Mouse (Mus musculus) adrenal gland, postnatal 10 days (tissue): ENCODE data around the gene Abcc4. TPM values are rescaled to one million over a fixed set of nuclear protein-coding genes. Genes with fewer than 3 reads are reported as not detected.
"Not testable (repeated sequence)": the region's sequence is repeated elsewhere in the genome, so short reads cannot be mapped to it uniquely, and the experiment has no call there.

ENCODE experiments used
- DNase-seq: peaks from one replicate; pipeline ENCODE4 v3.0.0; 2021; ENCODE audit warnings: mixed read lengths
- total RNA-seq, 2 experiments: library from RNA; stranded (reverse); gene quantifications; 2 replicates each; pipeline ENCODE4 v1.2.3; 2021

The Abcc4 gene
- total RNA-seq, 2 experiments from 2014 or later = 8.5 to 9.9 TPM

DNA sequence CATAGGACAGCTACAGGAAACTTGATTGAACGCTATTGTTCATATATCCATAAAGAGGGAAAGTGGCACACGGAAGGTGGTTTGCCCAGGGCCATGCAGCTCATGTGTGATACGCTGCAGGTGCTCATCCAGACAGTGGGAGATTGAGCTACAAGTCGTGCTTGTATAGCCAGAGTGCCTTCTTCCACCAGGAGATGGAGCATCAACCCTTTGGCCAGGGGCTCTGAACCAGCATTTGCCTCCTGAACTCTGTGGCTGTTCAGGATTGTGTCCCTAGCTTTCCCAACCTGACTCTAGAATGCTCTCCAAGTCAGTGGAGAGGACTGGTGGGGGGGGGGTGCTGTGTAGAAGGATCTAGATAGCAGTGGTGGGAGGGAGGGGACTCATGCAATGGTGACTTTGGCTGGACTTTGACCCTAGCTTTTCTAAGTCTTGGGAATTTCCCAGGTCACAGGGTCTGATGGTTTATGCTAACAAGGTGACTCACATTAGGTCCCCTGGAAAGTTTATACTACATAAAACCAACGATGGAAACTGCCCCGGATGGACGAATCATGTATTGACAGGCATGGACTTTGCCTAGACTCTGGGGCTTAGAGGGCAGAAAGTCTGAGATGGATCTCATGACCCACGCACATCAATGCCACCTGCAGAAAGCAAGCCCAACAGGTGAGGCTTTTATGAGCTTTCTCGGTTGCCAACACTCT lies 27.6 kb downstream of the Abcc4 start:
- no peak for DNase-seq

DNA sequence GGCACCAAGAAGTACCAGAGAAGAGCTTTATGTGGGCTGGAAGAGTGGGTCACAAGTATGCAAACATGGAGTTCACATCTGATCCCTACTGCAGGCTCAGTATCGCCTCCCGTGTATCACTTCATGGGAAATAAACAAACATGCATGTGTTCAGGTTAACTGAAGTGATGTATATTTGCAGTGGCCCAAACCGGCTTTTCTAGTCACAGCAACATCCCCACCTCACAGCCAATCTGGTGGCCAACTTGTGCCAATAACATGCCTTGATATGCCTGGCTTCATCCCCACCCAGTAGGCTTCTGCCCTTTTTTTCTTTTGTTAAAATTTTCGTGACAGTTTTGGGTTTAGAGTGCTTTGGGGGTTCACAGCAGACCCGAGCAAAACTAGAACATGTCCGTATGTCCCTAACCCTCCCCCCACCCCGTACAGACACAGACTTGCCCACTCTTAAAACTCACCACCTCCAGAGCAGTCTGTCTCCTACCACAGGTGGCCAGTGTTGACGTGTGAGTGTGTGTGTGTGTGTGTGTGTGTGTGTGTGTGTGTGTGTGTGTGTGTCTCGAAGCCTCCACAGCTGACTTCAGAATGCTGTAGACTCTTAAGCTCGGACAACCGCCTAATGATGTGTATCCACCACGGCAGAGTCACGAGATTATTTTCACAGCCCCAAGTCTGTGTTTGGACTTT lies 29.6 kb downstream of the Abcc4 start:
- no peak for DNase-seq

DNA sequence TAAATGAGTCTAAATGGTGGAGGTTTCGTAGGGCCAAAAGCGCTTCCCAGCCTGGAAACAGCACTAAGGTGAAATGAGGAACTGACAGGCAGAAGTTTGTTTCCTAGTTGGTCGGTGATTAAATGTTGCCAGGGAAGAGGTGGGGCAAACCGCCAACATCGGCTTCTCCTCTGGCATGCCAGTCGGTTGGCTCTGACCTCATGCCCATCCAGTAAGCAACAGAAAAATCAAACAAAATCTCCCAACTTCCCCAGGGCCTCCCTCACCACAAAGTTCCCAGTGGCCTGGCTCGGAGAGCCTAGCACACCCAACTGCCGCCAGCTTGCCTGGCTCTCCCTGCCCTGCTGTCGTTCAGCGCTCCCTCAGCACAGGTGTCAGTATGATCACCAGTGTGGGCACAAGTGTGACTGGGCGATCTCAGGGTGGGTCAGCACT lies 31.3 kb downstream of the Abcc4 start:
- peak; percentile 71 for DNase-seq

DNA sequence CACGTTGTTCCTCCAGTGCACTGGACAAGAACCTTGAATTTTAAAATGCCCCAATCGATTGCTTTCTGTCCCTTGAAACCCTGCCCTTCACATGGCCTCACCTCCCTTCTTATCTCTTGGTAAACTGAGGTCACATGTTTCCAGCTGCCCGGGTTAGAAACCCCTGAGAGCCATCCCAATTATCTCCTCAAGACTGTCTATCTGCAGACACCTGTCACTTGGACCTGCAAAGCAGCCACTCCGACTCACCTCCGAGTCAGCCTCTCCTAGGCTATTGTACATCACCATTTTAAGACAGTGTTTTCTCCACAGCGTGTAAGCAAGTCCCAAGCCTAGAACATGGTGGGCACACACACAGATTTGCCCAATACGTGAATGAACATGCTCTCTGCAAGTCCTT lies 31.8 kb downstream of the Abcc4 start:
- DNase-seq = no peak

DNA sequence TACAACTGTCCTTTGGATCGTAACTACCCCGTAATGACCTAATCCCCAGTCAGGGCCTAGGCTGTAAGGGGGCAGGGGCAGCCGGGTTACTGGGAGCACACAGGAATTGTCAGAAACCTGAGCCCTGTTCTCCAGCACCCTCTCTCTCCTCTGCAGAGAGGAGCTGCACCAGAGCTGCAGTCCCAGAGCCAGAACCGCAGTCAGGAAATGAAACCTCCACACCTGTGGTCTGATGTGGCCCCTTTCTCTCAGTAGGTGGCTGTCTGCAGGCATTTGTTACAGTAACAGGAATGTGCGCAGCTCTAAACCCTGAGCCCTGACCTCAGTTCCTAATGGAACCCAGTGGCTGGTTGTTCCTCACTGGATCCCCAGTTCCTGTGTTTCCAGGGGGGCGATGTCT lies 32.5 kb downstream of the Abcc4 start:
- DNase-seq = no peak

DNA sequence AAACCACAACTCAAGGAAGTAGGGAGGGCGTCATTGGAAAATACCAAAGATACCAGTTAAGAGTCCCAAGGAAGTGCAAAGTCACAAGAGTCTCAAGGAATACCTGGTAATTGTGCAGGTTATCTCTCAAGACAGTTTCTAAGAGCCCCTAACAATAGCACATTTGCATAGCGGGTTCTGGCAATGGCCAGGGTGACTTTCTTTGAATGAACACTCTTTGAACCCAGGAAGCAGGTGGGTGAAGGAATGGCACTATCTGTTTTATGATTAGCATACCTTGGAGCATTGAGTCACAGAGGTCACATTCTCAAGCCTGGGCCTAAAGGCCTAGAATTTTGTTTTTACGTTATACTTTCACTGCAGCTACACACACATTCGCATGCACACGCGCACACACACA lies 33.1 kb downstream of the Abcc4 start:
- DNase-seq = not testable (repeated sequence)

DNA sequence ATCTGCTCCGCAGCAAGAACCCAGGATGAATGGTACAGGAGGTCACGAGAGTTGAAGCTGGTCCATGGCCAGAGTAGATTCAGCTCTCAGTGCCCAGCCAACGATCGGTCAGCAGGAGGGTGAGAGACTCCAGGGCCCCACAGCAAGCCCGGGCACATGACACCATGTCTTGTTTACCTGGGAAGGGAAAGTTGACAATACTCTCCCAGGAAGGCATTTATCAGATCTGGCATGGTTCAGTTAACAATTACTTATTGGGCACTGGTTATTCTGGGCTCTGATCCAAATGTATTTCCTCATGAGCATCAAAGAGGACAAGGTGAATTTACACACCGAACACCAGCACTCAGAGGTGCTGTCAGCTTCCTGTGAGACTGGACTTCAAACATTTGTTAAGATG lies 38.5 kb downstream of the Abcc4 start:
- DNase-seq = peak; percentile 16

DNA sequence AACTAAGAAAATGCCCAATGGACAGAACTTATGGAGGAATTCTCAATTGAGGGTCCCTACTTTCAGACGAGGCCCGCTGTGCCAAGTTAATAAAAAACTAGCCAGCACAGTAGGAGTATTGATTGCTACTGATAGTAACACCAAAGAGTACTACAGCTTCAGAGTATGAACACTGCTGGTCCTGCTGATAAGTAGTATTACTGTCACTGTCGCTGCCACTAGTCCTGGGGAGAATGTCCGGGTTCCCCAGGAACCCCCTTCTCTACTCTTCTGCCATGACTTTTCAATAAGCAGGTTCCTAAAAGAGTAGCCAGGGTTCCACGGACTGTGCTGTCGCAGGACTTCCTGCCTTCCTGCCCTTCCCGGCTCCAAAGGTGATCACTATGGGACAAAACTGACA lies 41.4 kb downstream of the Abcc4 start:
- DNase-seq = no peak

DNA sequence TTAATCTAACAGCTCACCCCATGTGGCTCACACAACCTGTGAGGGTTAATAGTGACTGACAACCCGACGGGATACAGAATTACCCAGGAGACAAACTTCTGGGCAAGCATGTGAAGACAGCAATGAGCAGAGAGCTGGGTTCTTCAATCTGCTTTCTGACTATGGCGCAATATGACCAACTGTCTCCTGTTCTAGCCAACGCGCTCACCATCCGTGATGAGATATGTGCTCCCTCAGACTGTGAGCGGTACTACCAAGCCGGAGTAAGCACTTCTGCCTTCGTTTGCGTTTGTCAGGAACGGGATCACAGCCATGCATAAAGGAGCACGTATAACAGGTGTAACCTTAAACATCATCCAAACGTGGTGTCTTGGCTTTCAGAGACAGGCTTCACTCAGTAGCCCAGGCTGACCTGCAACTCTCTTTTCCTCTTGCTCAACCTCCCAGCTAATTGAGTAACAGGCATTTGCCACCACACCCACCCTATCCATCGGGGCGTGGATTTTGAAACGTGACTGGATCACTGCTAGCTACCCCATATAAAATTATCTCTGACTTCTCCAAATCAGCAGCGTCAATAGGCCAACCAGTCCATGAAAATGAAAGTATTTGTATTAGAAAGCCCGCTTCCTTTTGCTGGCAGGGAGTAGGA lies 43.3 kb downstream of the Abcc4 start:
- DNase-seq = no peak

DNA sequence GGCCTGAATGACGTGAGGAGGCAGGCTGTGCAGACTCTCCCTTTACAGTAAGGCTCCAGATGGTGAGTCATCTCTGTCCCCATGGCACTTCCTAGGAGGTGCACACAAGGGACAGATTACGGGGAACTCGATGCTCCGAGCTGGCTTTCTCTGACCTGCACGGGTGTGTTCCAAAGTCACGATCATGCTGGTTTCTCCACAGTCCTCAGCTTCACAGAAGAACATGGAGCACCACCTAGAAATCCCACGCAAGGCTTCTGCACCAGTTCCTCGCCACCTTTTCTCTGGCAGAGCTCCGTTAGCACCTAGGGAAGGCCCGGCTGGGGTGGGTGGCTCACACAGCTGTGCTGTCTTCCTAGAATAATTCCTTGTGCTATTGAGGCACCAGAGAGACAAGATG lies 43.9 kb downstream of the Abcc4 start:
- DNase-seq = no peak

DNA sequence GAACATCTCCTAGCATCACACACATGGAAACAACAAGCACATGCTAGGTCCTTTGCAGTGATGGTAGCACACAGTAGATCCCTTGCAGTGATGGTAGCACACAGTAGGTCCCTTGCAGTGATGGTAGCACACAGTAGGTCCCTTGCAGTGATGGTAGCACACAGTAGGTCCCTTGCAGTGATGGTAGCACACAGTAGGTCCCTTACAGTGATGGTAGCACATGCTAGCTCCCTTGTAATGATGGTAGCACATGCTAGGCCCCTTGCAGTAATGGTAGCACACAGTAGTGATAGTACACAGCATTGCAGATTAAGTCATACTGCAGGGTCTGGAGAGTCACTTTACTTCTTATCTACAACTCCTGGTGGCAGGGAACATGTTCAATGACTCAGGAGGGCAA lies 46.8 kb downstream of the Abcc4 start:
- no peak for DNase-seq

DNA sequence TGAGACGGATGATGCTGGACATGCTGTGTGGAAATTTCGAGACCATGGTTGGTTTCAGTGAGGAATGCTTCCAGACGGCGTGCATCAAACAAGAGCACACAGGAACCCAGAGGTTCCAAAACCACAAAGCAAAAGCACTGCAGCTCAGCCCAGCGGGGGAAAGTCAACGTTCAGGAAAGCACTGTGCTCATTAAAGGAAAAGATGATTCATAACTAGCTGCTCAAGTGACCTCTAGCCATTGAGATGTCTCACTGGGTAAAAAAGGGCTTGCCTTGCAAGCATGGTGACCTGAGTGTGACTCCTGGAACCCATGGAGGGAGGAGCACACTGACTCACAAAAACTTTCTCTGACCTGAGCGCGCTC lies 47.7 kb downstream of the Abcc4 start:
- DNase-seq = no peak

DNA sequence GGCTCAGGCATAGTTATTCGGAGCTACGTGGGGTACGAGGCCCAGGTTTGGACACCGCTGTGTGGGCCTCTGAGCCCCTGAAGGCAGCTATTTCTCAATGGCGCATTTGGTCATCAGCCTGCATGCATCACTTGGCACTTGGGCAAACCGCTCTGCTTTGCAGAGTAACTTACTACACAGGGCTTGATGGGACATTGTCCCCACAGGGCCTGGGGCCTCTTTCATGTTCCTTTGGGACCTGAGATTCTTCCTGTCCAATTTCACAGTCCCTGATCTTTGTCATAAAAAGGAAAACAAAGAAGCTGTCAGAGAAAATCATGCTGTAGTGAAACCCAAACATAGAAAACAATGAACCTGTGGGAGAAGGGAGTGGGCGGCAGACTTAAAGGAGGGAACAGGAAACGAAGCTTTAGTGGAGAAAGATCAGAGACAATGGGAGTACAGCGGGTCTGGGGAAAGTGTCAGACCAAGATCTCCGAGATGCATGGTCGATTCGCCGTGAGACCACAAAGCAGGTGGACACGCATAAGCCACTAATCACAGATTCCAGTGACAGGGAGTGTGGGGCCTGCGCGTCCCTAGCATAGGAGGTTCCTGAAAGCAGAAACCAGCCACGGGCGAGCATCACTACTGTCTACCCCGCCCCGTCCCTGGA lies 48.2 kb downstream of the Abcc4 start:
- DNase-seq = no peak

DNA sequence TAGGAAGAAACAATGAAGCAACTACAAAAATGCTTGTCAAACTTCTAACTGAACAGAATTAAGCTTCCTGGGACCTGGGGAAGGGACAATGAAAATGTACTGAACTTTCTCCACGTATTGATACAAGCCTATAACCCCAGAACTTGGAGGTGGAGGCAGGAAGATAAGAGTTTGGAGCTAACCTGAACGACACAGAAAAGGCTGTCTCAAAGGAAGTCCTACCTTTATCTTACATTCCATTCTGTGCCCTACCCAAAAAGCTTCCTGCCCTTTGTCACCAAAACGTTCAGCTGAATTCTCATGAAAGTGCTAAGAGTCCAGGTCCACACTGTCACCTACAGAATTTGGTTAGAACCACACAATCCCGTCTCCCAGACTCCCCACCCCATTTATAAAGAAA lies 48.8 kb downstream of the Abcc4 start:
- DNase-seq = no peak

DNA sequence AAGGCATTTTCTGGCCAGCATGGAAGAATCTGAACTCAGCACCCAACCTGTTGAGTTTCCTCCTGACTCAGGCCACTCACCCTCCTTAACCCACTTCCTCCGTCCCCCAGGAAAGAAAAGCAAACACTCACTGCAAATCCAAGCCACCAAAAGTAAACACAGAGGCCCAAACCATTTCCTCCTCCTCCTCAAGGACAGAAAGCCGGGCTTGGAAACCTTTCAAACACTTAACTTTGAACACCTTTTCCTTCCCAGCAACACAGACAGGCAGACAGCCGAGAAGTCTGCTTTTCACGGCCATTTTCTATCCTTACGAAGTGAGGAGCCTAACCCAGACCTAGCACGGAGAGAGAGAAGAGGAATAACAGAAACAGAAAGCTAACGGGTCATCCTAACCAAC lies 50.0 kb downstream of the Abcc4 start:
- DNase-seq = no peak

DNA sequence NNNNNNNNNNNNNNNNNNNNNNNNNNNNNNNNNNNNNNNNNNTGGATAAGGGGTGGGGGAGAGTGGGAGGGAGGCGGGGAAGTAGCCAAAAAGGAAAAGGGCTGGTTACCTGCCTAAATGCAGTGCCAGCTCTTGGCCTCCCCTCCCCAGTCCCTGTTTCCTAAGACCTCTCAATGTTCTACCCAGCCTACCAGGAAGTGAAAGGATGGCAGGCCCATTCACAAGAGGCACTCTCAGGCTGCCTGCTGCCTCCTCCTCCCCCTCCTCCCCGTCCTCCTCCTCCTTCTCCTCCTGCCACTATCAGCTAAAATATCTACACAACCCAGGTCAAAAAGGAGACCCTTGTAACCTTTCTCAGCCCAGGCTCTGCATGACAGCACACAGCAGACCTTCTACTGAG lies 51.1 kb downstream of the Abcc4 start:
- DNase-seq = no peak

DNA sequence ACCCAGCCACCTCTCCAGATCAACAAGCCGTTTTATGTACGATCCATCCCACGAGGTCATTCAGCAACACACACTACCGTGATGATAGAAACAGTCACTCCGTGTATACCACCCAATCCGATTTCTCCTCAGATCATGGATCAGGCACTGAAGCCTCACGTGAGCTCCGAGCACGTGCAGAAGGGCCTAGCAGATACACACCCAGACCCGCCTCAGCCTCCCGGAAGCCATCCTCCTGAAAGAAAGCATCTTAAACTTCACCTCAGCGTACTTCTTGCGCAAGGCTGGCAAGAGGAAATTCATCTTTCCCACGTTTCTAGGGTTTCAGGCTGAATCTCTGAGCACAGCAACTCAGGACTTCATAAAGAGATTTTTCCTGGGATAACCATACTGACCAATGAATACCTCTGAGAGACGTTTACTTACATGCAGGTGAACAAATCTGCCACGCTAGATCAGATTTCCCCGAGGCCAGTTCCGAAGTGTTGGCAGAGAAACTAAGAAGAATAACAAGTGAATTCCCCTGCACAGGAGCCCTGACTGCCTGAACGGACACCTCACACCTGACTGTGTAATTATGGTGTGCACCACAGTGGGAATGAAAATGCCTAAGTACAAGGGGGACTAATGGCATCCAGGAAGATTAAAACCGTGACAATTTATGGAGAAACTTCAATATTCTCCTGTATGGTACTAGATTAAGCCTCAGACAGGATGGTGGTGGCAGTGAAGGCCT lies 54.1 kb downstream of the Abcc4 start:
- DNase-seq = no peak

DNA sequence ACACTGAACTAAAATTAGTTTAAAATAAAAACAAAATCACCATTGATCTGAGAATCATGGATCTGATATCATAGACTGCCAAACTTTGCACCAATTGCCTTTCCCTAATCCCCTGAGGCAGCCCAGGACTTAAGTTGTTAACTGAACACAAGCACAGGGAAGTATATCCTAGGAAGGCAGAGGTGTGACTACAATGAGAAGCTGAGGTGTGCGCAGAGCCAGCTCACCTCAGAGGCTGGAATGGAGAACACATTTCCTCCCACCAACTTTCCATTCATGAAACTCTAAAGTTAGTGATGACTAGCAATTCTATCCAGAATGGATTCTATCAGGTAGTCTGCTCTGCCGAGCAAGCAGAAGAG lies 56.1 kb downstream of the Abcc4 start:
- no peak for DNase-seq

DNA sequence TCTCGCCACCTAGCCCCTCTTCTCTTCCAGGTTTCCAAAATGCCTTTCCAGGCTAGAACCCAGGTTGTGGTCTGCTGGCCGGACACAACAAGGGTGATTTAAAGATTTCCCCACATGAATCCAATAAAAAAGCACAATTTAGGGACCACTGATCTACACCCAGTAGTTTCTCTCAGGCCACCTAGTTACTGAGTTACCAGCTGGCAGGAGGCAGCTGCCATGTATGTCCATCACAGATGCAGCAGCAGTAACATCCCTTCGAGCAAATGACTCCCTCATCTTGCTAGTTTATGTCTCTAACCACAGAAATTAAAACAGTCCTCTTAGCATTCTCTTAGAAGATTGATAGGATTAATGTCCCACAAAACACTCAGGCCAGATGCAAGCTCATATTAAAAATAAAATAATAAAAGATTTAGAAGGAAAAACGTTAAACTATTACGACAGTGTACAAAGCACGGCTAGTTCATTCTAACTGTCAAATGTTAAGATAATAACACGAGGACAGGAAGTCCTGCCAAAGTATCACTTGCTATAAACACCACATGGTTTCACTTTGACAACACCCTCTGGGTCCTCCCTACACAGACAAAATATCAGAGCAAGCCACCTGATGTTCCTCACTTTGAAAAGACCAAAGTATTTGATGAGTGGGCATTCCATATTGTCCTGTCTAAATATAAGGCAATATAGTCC lies 56.7 kb downstream of the Abcc4 start:
- no peak for DNase-seq

DNA sequence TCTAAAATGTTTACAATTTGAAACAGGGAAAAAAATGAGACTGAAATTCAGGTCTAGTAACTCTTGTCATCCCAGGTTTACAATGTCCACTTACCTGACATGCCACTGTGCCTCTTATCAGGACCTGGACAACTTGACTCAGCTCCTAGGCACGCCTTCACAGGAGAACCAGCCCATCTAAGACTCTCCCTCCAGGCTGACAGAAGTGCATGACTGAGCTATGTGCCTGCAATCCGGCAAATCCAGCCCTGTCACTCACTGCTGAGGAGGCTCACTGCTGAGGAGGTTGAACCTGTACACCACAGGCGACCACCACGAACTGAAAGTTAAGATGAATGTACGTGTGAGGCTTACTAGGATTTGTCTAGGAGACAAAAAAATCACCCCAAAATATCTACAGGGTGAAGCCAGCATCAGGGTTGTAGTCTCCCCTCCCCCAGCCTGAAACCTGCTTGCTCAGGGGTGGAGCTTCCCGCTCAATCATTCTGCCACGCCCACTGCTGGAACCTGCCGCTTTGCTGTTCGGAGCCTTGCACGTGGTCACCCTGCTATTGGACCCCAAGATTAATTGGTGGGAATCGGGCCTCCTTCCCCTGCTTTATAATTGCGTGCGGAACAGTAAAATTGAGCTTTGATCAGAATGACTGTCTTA lies 63.0 kb downstream of the Abcc4 start:
- not testable (repeated sequence) for DNase-seq

DNA sequence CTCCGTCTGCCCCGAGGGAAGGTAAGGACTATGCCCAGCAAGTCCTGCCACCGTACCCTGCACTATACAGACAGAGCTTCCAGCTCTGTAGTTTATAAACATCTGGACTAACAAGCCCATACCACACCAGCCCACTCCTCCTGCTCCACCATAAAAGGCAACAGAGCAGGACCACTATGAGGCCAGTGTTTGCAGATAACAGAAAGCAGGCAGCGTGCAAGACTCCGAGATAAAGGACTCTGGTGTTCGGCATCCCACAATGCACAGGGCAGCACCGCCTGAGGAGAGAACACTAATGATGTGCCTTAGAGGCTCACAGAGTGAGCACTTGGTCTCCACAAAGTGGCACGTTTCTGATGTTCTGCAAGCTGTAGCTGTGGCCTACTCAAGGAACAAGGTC lies 63.9 kb downstream of the Abcc4 start:
- DNase-seq = no peak
